Mouse (Mus musculus) heart, embryonic 12.5 days (tissue): ENCODE measurements around the gene Gm20422. TPM values are rescaled to one million over a fixed set of nuclear protein-coding genes. Genes with fewer than 3 reads are reported as not detected.
A peak's percentile ranks its signal among the peaks of the same experiment; 100 is the strongest.

Source experiments
- ATAC-seq: fragments of 200-750 bp; cut with Nextera tagmentation; 2 replicates; pipeline ENCODE4 v1.8.0; 2017; ENCODE audit warnings: moderate TSS enrichment, moderate library complexity; ENCODE audit not compliant: insufficient number of reproducible peaks, low FRiP score
- H3K27ac ChIP-seq: fragments of 300-500 bp; sonication (generic); 2 replicates; pipeline ENCODE4 v1.5.1; 2016; ENCODE audit warnings: mild to moderate bottlenecking, moderate library complexity; ENCODE audit not compliant: poor library complexity, severe bottlenecking
- H3K27me3 ChIP-seq: fragments of 300-500 bp; sonication (generic); replicated peaks from 2 replicates; pipeline ENCODE4 v1.6.1; 2016; ENCODE audit warnings: mild to moderate bottlenecking, moderate library complexity
- H3K36me3 ChIP-seq: fragments of 300-500 bp; sonication (generic); 2 replicates; pipeline ENCODE4 v1.6.1; 2016; ENCODE audit warnings: mild to moderate bottlenecking, moderate library complexity
- H3K4me1 ChIP-seq: fragments of 300-500 bp; sonication (generic); replicated peaks from 2 replicates; pipeline ENCODE4 v1.6.1; 2016; ENCODE audit warnings: mild to moderate bottlenecking
- H3K4me2 ChIP-seq: fragments of 300-500 bp; sonication (generic); 2 replicates; pipeline ENCODE4 v1.6.1; 2016; ENCODE audit warnings: mild to moderate bottlenecking, moderate library complexity
- H3K4me3 ChIP-seq: fragments of 300-500 bp; sonication (generic); 2 replicates; pipeline ENCODE4 v1.5.1; 2016; ENCODE audit warnings: mild to moderate bottlenecking
- H3K9ac ChIP-seq: fragments of 300-500 bp; sonication (generic); 2 replicates; pipeline ENCODE4 v1.6.1; 2016; ENCODE audit warnings: mild to moderate bottlenecking, moderate library complexity
- H3K9me3 ChIP-seq: fragments of 300-500 bp; sonication (generic); replicated peaks from 2 replicates; pipeline ENCODE4 v1.6.1; 2016; ENCODE audit warnings: mild to moderate bottlenecking, moderate library complexity
- WGBS: fragments of 180-500 bp; shearing (Covaris S2); methylation state at CpG from one replicate; pipeline ENCODE4 v1.1.7; 2016; 5-methylcytosine and 5-hydroxymethylcytosine counted together
- polyA plus RNA-seq: library from polyadenylated mRNA; unstranded; fragments of >200 nt; fragmentation: Nextera tagmentation; extraction: Ambion mirVana; gene quantifications from 2 replicates; pipeline ENCODE4 v1.2.1, GENCODE M21; 2016

The Gm20422 gene
- 0.33 TPM in 1 of 2 replicates, not detected in the other for polyA plus RNA-seq

DNA sequence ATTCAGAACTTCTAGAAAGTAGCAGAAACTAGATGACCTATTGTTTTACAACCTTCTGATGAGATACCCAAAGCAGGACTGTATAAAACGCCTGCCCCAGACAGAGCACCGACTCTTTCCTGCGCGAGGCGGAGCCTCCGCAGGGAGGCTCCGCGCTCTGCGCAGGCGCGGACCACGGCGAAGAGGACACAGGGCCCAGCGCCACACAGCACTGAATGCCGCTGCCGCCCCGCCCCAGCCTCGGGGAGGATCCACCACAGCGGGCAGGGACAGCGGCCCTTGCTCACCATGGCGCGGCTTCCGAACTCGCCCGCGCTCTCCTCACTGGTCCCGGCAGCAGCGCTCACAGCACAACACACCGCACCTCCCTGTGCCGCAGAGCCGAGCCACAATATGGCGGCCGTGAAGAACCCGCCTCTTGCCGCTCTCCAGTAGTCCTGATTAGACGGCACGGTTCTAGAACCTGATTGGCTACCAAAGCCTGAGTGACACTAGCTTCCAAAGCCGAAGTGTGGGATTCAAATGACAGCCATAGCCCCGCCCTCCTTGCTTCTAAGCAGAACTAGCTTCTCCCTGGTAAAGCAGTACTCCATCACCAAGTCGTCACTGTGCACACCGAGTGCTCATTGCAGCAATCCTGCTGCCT, at the start of gene Gm20422:
TSS of gene Gm20422 (minus strand) at position 384 of the 646 bp plus-strand sequence.
- Histone ChIP-seq H3K4me1 (peaks cover 23% of the 10 kb centered on the region), H3K4me3 (peak within 1 kb of the TSS; percentile 69), H3K27ac (peak within 1 kb of the TSS; percentile 98), H3K36me3 (peaks cover 6% of the 10 kb centered on the region), H3K27me3 (no peaks in the 10 kb centered on the region), H3K9me3 (no peaks in the 10 kb centered on the region), H3K9ac (peak within 1 kb of the TSS; percentile 82), H3K4me2 (peak within 1 kb of the TSS; percentile 75)
- ATAC-seq: peak; percentile 99
- WGBS: under 1% methylated on average over 41 of the region's 41 CpGs

DNA sequence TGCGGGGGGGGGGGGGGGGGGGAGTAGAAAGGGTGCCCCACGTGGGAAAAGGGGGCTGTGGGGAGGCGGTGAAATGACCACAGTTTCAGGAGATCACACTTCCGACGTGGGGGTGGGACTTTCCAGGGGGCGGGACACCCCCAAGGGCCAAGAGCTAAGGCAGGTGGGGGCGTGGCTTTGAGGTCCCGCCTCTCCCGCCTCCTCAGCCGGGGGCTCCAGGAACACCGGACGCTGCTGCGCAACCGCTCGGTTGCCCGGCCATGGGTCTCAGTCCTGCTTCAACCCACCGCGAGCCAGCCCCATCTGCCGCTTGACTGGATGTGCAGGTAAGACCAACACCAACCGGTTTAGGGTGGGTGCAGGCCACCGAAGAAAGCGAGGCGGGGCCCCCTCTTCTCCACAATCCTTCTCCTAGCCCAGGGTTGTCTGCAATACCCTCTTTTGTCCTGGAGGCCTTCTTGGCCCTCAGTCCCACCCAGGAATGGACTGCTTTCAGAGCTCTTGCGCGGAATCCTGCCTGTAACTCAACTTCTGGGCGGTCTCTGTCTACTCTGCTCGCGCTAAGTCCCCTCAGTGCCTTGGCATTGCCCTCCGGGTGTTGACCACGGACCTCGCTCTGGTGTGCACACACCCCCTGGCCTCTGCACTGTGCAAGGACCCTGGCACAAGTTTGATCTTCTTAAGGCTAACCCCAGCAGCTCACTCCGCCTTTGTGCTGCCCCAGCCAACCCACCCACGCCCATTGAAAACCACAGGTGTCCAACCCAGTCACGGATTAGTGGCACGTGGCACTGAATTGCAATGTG, 47.9 kb upstream of the Gm20422 start, which contains the start of gene Lpar2:
TSS of gene Lpar2 (plus strand) at position 44 of the 806 bp plus-strand sequence.
- H3K36me3 ChIP-seq: peaks cover 26% of the 10 kb centered on the region
- peaks cover 16% of the 10 kb centered on the region for H3K4me1 ChIP-seq
- H3K4me3 ChIP-seq: peak within 1 kb of the TSS; percentile 61
- peak within 1 kb of the TSS; percentile 36; the same call in 1 of the 2 replicates for H3K27ac ChIP-seq
- H3K4me2 ChIP-seq: peak within 1 kb of the TSS; percentile 94
- H3K9me3 ChIP-seq: no peaks in the 10 kb centered on the region
- peak within 1 kb of the TSS; percentile 70 for H3K9ac ChIP-seq
- peak; percentile 78 for ATAC-seq
- no peaks in the 10 kb centered on the region for H3K27me3 ChIP-seq
- WGBS: 3% methylated on average over 32 of the region's 35 CpGs

DNA sequence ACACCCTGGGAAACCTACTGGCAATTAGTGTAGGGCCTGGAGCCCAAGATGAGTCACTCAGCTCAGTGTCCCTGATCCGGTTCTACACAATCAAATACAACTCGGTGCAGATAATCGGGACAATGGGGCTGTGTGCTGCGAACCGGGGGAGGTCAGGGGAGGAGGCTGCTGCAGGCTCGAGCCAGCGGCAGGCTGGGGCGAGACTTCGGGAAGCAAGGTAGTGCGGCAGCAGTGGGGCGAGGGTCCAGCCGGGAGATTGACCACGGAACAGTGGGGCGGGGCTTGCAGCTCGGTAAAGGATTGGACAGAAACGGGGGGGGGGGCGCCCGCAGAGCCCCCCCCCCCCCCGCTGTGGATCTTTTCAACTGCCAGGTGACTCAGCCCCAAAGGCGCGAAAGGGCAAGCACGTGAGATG, 47.3 kb upstream of the Gm20422 start:
- Histone ChIP-seq H3K4me2 (peak overlapping the region; percentile 94), H3K27me3 (no peaks in the 10 kb centered on the region), H3K4me3 (peak overlapping the region; percentile 61), H3K9me3 (no peaks in the 10 kb centered on the region), H3K9ac (peak overlapping the region; percentile 70), H3K4me1 (peaks cover 11% of the 10 kb centered on the region; the same call in 1 of the 2 replicates), H3K36me3 (peaks cover 32% of the 10 kb centered on the region), H3K27ac (0 out of 2 replicates have a peak overlapping the region, but pooled peaks have one; percentile 25)
- peak; percentile 60 for ATAC-seq
- WGBS: under 1% methylated on average over 12 of the region's 22 CpGs

DNA sequence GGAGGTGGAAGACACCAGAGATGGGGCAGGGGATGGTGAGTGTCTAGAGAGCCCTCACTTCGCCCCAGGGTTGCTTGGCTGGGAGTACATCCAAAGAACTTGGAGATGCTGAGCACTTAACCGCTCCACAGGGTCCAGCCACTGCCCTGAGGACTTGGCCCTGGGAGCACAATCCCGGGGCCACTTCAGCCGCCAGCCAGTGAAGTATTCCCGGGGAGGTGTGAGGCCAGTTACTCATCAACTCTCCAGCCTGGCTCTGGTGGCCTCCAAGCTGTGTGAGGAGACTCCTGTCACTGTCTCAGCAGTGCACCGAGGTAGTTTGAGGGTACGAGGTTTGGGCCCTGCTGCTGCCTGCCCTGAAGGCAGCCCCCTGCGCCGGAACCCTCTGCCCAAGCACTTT, 45.8 kb upstream of the Gm20422 start:
- no peak overlapping the region for H3K4me2 ChIP-seq
- no peak overlapping the region for H3K4me3 ChIP-seq
- H3K27me3 ChIP-seq: no peaks in the 10 kb centered on the region
- peaks cover 42% of the 10 kb centered on the region for H3K36me3 ChIP-seq
- H3K27ac ChIP-seq: no peak overlapping the region
- 71% methylated on average over 9 of the region's 9 CpGs for WGBS
- no peak for ATAC-seq
- H3K4me1 ChIP-seq: peaks cover 20% of the 10 kb centered on the region
- H3K9me3 ChIP-seq: no peaks in the 10 kb centered on the region
- no peak overlapping the region for H3K9ac ChIP-seq

DNA sequence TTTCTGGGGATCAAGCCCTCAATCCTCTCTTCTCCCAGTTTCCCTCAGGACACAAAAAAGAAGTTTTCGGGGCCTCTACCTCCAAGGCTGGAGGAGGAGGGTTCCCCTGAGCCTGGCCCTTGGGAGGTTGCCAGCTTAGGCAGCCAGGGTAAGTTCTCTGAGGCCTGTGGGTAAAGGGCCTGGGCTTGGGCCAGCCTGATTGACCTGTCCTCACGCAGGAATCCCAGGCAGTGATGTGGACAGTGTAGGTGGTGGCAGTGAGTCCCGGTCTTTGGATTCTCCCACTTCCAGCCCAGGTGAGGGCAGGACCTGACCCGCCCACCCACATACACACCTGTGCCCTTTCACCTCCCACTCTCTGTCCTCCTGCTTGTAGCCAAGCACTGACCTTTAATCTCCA, 40.7 kb upstream of the Gm20422 start:
- H3K36me3 ChIP-seq: peaks cover 68% of the 10 kb centered on the region
- peaks cover 9% of the 10 kb centered on the region; the same call in 1 of the 2 replicates for H3K4me1 ChIP-seq
- no peak overlapping the region for H3K27ac ChIP-seq
- 90% methylated on average over 4 of the region's 4 CpGs for WGBS
- 0 out of 2 replicates have a peak, but pooled peaks cover 4% of the 10 kb centered on the region for H3K9me3 ChIP-seq
- H3K4me3 ChIP-seq: no peak overlapping the region
- no peak overlapping the region for H3K9ac ChIP-seq
- H3K4me2 ChIP-seq: no peak overlapping the region
- H3K27me3 ChIP-seq: no peaks in the 10 kb centered on the region
- ATAC-seq: no peak

DNA sequence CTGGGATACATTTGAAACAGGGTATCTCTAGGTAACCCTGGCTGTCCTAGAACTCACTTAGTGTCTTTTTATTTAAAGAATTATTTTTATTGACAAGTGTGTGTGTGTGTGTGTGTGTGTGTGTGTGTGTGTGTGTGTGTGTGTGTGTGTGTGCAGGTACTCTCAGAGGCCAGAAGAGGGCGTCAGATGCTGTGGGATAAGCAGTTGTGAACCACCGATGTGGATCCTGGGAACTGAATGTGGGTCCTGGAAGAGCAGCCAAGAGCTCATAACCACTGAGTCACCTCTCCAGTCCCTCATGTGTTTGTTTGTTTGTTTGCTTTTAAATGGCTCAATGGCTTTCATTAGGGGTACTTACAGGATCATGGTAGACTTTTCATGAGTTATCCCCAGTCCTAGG, 40.2 kb upstream of the Gm20422 start:
- no peak overlapping the region for H3K27ac ChIP-seq

DNA sequence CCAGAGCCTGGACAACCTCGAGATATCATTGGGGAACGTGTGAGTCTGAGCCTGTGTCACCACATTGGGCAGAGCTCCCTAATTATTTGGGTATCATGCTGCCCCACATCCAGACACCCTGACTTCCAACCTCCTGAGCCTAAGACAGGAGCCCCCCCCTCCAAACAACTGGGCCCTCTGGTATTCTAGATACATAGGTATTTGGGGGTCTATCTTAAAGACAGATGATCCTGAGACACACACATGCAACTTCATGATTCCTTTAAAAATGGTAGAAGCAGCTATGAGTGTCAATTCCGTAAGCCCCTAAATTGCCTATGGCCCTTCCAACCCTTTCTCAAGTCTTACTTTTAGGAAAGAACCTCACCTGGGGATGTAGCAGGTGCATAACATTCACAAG, 35.1 kb upstream of the Gm20422 start:
- H3K27ac ChIP-seq: no peak overlapping the region
- no peak for ATAC-seq
- H3K9ac ChIP-seq: no peak overlapping the region
- H3K4me1 ChIP-seq: peaks cover 18% of the 10 kb centered on the region; the same call in 1 of the 2 replicates
- peak overlapping the region; percentile 92; the same call in 1 of the 2 replicates for H3K4me2 ChIP-seq
- no peak overlapping the region for H3K4me3 ChIP-seq
- no peaks in the 10 kb centered on the region for H3K27me3 ChIP-seq
- peaks cover 66% of the 10 kb centered on the region for H3K36me3 ChIP-seq
- WGBS: 43% methylated on average over 3 of the region's 3 CpGs
- 0 out of 2 replicates have a peak, but pooled peaks cover 2% of the 10 kb centered on the region for H3K9me3 ChIP-seq

More for the DNA sequence above, 40.2 kb upstream of the Gm20422 start:
- no peak for ATAC-seq
- Histone ChIP-seq H3K36me3 (peaks cover 72% of the 10 kb centered on the region), H3K27me3 (no peaks in the 10 kb centered on the region), H3K9me3 (0 out of 2 replicates have a peak, but pooled peaks cover 4% of the 10 kb centered on the region), H3K9ac (no peak overlapping the region), H3K4me1 (peaks cover 11% of the 10 kb centered on the region; the same call in 1 of the 2 replicates), H3K4me2 (no peak overlapping the region), H3K4me3 (no peak overlapping the region)
- WGBS: 79% methylated on average over 2 of the region's 2 CpGs

DNA sequence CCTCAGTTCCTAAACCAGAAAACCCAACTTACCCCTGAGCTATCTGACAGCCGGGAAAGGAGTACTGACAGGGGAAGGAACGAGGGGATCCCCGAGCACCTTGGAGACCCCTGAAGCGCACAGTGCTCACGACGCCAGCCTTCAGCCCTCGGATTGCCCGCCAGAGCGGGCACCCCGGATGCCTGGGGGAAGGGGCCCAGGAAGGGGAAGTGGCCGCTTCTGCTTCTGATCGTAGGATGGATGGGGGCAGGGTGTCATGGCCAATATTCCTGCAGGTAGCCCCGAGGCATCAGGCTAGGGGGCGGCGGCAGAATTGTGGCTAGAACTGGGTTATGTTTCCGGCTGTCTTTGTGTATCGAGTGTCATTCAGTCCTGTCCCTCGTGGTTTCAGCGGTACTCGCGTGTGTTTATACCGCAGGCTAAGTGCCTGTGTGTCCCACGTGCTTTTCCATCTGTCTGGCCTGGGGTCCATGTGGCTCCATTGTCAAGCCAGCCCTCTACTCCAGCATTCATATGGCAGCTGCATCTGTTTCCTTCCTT, 34.2 kb upstream of the Gm20422 start:
- ATAC-seq: peak; percentile 41; the same call in 1 of the 2 replicates
- H3K4me1 ChIP-seq: peaks cover 18% of the 10 kb centered on the region; the same call in 1 of the 2 replicates
- no peak overlapping the region for H3K27ac ChIP-seq
- peak overlapping the region; percentile 68 for H3K4me3 ChIP-seq
- H3K27me3 ChIP-seq: no peaks in the 10 kb centered on the region
- no peaks in the 10 kb centered on the region for H3K9me3 ChIP-seq
- peak overlapping the region; percentile 92 for H3K4me2 ChIP-seq
- 2% methylated on average over 23 of the region's 23 CpGs for WGBS
- peaks cover 64% of the 10 kb centered on the region for H3K36me3 ChIP-seq
- H3K9ac ChIP-seq: peak overlapping the region; percentile 73

DNA sequence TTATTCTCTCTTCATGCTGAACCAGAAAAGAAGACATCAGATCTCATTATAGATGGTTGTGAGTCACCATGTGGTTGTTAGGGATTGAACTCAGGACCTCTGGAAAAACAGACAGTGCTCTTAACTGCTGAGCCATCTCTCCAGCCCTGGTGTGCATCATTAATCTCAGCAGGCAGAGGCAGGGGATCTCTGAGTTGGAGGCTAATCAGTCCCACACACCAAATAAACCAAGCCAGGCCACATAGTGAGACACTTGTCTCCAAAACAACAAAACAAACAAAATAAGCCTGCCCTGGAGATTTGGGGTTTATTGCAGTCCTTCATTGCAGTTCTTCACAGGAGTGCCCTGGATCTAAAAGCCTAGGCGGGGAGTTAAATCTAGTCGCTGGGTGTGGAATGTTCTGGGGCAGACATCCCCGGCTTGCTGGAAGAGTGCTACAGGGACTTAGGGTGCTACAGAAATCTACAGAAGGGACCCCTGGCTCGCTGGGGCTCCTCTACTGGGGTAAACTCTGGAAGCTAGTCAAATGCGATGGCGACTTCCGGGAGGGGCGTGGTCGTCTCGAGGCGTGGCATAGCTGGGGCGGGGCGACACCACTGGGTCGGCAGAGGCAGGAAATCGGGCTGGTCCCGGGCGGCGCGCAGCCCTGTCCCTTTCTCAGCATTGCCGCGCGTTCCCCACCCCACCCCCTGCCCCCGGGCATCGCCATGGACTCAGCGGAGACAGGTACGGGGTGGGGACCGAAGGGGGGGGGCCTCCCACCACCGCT, 33.6 kb upstream of the Gm20422 start, which contains the start of gene Gmip:
TSS of gene Gmip (plus strand) at position 586 of the 770 bp plus-strand sequence.
- 6% methylated on average over 28 of the region's 28 CpGs for WGBS
- Histone ChIP-seq H3K36me3 (peaks cover 65% of the 10 kb centered on the region), H3K27ac (no peak within 1 kb of the TSS), H3K4me3 (peak within 1 kb of the TSS; percentile 68), H3K4me2 (peak within 1 kb of the TSS; percentile 92), H3K9ac (peak within 1 kb of the TSS; percentile 73), H3K9me3 (no peaks in the 10 kb centered on the region), H3K4me1 (peaks cover 18% of the 10 kb centered on the region; the same call in 1 of the 2 replicates), H3K27me3 (no peaks in the 10 kb centered on the region)
- peak; percentile 69 for ATAC-seq

DNA sequence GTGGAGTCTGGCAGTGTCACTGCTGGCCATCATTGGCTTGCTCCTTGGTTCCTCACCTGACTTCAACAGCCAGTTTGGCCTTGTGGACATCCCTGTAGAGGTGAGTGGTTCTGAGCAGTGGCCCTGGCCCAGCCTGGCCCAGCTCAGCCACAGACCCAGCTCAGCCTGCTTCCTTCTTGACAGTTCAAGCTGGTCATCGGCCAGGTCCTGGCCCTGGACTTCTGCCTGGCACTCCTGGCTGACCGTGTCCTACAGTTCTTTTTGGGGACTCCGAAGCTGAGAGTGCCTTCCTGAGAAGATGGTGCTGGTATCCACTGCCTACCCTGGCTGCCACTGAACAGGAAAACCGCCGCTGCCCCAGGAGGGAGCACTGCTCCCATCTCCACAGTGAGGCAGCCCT, 32.5 kb upstream of the Gm20422 start:
- H3K27me3 ChIP-seq: no peaks in the 10 kb centered on the region
- H3K27ac ChIP-seq: no peak overlapping the region
- peaks cover 75% of the 10 kb centered on the region for H3K36me3 ChIP-seq
- H3K4me2 ChIP-seq: no peak overlapping the region
- no peak overlapping the region for H3K9ac ChIP-seq
- H3K4me3 ChIP-seq: no peak overlapping the region
- H3K9me3 ChIP-seq: no peaks in the 10 kb centered on the region
- ATAC-seq: no peak
- H3K4me1 ChIP-seq: peaks cover 18% of the 10 kb centered on the region; the same call in 1 of the 2 replicates
- 94% methylated on average over 5 of the region's 5 CpGs for WGBS
